Mouse (Mus musculus) urinary bladder, adult 2 months (tissue): Measurements from ENCODE around the gene Foxm1. TPM values are rescaled to one million over a fixed set of nuclear protein-coding genes. Genes with fewer than 3 reads are reported as not detected.
"Not testable (repeated sequence)": the region's sequence is repeated elsewhere in the genome, so short reads cannot be mapped to it uniquely, and the experiment has no call there.

Experiments used
- DNase-seq: peaks from one replicate; pipeline ENCODE4 v3.0.0; 2022; ENCODE audit warnings: low spot score
- polyA plus RNA-seq: library from polyadenylated mRNA; depleted of rRNA; stranded (reverse); fragments of >200 nt; gene quantifications from 2 replicates; pipeline ENCODE4 v1.2.3, GENCODE M21; 2012

The Foxm1 gene
- polyA plus RNA-seq, 1 experiment: 4.7 TPM

DNA sequence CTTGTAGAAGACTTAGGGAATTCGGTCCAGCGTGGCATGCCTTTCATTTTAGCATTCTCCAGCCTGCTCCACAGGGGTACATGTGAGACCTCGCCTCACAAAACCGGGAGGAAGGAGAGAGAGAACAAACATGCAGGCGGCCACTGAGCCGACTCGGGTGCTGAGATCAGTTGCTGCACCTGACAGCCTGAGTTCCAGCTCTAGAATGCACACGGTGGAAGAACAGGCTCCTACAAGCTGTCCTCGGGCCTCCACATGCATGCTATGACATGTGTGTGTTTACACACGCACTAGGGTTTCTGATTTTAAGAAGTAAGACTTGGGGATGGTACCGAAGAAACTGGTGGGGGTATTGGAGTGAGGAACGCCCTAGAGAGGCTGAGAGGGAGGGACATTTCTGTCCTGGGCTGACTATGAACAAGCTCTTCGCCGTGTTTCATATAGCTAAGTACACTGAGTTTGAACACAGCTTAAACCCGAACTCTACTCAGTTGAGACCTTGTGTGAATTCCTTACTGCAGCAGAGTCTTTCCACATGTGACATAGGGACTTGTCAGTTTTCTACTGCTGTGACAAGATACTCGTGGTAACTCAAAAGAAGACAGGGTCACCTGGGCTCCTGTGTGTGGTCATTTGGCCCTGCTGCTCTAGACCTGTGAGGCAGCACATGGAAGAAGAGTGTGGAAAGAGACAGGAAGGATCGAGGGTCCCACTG is 13.8 kb downstream of the Foxm1 start:
- no peak for DNase-seq

DNA sequence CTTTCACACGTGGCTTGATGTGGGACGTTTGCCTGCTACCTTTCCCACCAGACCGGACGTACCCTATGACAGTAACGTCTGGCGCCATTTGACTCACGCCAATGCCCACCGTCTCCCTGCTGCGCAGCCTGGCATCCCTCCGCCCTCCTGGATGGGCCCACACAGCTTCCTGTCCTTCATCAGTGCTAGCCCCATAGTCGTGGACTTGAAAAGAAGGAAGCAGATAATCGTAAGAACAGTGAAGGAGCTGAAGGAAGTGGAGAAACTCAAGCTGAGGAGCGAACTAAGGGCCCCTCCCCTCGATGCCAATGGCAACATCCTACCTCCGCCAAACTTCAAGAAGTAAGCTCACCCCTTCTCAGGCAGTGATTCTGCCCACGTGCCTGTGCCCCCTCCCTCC is 16.9 kb downstream of the Foxm1 start:
- no peak for DNase-seq

DNA sequence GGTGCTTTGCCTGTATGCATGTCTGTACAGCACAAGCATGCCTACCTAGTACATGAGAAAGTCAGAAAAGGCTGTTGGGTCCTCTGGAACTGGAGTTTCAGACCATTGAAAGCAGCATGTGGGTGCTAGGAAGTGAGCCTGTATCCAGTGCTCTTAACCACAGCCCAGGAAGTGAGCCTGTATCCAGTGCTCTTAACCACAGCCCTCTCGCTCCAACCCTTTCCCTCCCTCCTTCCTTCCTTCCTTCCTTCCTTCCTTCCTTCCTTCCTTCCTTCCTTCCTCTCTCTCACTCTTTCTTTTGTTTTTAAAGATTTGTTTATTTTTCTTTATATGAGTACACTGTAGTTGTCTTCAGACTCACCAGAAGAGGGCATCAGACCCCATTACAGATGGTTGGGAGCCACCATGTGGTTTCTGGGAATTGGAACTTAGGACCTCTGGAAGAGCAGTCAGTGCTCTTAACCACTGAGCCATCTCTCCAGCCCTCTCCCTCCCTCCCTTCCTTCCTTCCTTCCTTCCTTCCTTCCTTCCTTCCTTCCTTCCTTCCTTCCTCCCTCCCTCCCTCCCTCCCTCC is 17.9 kb downstream of the Foxm1 start:
- not testable (repeated sequence) for DNase-seq

DNA sequence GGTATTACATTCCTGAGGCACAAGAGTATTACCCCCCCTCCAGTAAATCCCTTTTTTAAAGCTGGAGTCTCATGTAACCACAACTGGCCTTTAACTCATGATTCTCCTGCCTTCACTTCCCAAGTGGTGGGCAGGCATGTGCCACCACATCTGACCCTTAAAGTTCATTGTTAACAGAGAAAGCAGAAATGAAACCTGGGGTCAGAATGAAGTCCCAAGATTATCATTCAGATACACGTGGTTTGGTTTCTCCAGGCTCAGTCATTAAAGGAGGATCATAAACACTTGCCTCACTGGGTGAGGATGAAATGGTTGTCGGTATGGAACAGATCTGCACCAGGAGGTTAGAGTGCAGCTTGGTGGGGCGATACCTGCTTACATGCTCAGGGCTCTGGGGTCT is 18.5 kb downstream of the Foxm1 start:
- no peak for DNase-seq

DNA sequence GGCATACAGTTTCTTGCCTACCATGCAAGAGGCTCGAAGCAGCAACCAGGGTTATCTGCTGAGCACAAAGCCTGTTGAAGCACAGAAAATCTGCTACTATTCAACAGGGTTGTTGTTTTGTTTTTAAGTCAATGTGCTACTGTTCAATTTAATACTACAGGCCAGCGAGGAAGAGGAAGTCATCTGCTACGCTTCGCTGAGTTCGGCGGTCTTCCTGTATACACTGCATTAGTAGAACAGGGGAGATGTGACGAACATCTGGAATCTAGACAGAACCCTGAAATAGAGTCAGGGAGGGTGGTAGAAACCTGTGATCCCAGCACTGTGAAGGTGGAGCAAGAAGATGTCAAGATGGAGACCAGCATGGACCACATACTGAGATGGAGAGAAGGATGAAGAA is 21.0 kb downstream of the Foxm1 start:
- no peak for DNase-seq

DNA sequence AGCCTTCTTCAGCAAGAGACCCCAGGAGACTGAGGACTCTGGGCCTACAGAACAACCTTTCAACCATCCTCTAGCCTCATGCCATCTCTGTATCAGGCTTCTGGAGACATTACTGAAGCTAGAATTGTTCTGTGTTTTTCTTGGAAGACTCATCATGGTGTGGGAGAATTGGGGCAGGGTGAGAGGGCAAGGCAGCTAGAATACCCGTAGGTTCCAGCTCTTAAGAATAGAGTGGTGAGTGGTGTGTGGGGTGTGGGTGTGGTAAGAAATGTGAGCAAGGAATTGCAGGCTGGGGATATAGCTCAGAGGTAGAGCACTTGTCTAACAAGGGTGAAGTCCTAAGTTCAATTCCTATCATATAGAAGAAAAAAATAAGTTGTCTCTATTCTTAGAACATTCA is 22.3 kb downstream of the Foxm1 start:
- DNase-seq: no peak

DNA sequence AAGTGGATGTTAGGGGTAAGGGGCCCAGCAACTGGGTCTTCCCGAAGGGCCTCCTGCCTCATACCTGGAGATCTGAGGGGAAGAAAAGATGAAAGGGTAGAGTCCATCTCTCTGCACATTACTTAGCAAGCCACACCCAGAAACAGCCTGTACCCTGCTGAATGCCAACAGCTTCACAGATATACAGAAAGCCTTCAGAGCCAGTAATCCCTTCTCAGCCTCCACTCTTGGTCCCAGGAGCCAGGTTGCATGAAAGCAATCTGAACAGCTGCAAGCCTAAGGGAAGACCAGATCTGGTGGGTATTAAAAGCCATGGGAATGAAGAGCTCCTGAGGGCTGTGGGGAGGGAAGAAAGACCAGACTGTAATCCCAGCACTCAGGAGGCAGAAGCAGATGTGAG is 26.4 kb downstream of the Foxm1 start:
- no peak for DNase-seq

DNA sequence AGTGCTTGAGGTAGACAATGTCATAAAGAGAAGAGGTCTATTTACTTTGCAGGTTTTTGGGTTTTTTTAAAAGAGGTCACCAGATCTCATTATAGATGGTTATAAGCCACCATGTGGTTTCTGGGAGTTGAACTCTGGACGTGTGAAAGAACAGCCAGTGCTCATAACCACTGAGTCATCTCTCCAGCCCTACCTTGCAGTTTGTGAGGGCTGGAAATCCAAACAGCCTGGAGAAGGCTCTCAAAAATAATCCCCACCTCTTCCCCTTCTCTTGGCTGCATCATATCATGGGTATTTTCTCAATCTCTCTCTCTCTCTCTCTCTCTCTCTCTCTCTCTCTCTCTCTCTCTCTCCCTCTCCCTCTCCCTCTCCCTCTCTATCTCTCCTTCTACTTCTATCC is 27.9 kb downstream of the Foxm1 start:
- no peak for DNase-seq

DNA sequence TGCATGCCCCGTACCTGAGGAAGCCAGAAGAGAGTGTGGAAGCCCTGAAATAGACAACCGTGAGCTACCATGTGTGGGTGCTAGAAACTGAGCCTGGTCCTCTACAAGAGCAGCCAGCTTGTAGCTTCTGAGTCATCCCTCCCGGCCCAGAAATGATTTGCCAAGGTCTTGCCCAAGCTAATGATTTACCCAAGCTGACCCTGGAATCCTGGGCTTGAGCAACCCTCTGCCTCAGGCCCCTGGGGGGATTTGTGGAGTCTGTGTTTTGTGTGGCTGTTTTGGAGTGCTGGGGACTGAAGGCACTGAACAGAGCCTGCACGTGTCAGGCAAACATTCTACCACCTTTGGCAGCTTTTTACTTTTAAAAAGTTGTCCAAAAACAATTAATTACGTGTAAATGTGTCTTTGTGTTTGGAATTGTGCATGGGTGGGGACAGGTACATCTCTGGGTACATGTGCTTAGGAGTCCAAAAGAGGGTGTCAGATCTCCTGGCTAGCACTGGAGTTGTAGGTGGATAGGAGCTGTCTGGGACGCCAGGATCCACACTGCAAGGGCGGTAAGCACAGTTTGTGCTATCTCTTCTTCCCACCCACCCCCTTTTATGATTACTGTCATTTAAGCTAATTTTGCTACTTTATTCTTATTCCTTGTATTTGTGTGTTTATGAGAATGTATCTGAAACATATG is 35.0 kb downstream of the Foxm1 start:
- no peak for DNase-seq

DNA sequence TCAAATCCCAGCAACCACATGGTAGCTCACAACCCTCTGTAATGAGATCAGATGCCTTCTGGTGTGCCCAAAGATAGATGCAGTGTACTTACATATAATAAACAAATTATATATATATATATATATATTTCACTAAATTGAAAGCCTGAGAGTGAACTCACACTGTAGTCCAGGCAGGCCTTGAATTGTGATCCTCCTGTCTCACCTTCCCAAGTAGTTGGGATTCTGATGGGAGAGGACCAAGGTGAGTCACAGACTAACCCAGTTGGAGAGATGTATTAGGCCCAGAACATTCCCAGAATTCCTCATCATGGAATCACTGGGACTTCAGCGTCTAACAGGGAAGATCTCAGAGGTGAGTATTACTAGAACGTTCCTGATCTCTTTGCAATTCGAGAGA is 36.2 kb downstream of the Foxm1 start, which contains the start of gene Nrip2:
Gene Nrip2 (plus strand): TSS at position 301 of the 400 bp plus-strand sequence.
- no peak for DNase-seq

DNA sequence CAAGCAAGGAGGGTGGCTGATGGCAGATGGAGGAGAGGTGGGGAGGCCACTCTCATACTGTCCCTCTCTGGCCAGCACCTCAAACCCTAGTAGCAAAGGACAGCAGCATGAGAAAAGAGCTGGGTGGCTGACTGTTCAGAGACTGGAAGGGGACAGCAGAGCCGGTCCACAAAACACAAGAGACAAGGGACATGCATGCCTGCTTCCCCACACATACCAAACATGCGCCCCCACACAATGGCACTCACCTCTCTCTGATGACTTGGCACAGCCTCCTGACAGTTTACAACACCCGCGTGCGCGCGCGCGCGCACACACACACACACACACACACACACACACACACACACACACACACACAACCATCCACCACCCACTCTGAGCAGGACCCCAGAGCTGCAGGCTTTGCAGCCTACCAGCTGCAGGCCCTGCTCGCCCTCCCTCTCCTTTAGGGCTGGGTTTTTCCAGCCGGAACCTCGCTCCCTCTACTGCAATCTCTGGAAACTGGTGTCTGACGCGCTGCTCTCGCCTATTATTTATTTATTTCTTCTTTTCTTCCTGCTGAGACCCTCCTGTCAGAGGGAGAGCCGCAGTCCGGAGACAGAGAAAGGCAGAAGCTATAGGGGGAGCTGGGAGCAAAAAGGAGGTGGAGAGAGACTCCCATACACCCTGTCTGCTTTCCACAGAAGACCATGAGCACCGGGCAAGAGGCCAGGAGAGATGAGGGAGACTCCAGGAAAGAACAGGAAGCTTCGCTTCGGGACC is 36.8 kb downstream of the Foxm1 start:
- no peak for DNase-seq

DNA sequence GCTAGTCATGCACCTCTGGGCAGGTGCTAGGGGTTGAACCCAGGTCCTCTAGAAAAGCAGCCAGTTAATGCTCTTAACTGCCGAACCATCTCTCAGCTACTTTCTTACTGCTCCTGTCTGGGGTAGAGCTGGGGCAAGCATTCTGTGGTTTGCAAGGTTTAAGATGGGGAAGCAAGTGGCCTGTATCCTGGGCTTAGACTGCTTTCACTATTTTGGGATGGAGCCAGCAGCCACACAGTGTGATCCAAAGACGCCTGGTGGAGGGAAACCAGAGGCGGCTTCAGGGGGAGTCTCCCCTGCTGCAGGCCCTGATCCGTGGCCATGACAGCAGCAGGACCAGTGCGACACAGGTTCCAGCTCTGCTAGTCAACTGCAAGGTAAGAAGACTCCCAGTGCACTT is 41.9 kb downstream of the Foxm1 start:
- DNase-seq: no peak

DNA sequence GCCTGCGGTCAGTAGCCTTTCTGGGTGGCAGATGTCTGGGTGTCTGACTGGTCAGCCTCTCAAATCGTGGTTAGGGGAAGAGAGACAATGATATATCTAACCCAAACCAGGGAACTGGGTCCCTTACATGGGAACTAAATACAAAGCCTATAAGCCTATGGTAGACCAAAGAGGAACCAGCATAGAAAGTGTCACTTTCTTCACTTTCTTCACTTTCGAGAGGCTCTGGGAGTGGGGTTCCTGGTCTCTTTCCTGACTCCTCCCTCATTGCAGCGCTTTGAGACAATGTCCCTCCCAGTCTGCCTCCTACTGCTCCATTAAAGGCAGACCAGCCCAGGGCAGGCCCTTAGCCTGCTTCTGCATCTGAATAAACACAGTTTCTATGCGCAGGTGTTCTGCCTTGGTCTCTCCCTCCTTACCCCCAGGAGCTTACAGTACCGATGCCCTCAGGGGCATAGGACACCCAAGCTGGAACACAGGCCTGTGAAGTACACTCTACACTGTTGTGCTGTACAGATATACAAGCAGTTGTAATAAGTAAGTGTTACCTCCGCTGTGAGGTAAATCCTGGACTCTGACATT is 45.9 kb downstream of the Foxm1 start:
- DNase-seq: no peak

DNA sequence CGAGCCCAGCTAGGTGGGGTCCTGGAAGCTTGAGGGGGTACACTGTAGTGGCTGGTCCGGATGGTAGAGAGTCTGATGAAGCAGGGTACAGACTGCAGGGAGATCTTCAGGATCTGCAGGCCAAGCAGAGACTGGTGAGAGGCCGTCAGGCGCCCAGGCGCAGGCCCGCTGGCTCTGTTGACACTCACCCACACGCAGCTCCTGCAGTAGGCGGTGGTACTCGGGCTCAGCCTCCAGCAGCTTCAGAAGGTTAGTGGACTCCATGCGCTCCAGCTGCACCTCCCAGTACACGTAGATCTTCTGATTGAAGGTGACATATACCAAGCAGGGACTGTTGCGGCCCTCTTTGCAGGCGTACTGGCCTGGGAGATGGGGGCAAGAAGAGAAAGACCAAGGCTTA is 47.5 kb downstream of the Foxm1 start:
- DNase-seq: no peak

DNA sequence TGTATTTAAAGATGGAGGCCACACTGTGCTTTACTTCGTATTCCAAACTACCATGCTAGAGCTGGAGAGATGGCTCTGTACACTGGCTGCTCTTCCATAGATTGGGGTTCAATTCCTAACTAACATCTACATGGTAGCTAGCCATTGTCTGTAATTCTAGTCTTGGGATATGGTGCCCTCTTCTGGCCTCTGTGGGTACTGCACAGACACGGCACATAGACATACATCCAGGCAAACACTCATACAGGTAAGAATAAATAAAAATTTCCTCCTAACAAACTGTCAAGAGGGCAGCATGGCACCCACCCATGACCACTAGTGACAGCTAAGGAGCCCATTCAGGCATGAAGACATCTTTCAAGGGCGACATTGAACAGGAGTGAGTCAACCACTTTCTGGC is 48.3 kb downstream of the Foxm1 start:
- peak; percentile 70 for DNase-seq

DNA sequence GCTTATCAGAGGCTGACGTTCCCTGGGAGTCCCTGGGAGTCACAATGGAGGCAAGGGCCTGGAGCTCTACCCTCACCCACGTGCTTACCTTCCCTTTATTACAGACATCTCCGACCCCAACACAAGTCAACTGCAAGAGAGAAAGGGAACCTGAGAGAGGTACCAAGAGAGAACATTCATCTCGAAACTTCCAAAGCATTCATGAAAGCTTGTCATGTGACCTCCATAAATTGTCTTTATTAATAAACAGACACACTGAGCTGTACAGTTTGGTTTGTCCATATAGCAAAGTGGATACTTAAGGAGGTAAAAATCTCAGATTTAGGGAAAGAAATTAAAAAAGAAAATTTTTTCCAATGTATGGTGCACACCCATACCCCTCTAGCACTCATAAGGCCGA is 53.4 kb downstream of the Foxm1 start:
- no peak for DNase-seq

DNA sequence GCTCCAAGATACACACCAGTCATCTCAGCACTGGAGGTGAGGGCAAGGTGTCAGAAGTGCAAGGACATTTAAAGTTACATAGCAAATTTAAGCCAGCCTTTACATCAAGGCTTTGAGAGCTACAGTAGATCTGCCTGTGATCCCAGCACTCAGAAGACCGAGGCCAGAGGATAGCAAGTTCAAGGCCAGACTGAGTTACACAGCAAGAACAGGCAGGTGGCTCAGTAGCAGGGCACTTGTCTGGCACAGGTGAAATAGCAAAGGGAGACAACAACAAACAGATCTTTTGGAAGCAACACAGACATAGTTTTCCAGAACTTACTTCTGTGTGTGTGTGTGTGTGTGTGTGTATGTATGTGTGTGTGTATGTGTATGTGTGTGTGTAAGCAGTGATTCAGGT is 55.3 kb downstream of the Foxm1 start:
- no peak for DNase-seq

DNA sequence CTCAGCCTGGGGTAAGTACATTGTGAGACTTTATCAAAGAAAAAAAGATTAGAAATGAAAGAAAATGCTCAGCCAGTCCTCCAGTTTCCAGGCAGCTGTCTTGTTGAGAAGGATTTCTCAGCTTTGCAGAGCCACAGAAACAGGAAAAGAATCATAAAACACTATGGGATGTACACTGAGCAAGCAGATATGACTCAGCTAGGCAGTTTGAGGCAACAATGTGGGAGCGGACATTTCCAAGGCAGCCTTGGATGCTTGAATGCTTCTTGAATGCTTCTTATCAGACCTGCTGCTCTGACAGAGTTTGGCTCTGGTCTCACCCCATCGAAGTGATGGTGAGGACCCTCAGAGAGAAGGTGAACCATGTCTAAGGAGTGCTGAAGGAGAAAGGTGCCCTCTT is 58.3 kb downstream of the Foxm1 start:
- DNase-seq: no peak

DNA sequence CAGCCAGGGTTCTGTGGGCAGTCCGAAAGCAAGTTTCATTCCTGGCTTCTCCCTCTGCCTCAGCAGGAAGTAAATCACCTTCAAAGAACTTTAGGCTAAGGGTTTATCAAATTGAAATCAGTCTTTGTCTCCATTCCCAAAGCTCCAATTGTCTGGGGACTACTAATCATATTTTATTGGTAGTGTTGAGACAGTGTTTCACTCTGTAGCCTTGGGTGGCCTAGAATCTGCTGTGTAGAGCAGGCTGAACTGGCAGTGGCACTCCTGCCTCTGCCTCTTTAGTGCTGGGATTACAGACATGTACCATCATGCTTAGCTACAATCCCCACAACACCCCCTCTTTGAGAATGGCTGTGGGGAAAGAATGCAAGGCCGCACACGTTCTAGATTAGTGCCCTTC is 58.7 kb downstream of the Foxm1 start:
- DNase-seq: no peak

DNA sequence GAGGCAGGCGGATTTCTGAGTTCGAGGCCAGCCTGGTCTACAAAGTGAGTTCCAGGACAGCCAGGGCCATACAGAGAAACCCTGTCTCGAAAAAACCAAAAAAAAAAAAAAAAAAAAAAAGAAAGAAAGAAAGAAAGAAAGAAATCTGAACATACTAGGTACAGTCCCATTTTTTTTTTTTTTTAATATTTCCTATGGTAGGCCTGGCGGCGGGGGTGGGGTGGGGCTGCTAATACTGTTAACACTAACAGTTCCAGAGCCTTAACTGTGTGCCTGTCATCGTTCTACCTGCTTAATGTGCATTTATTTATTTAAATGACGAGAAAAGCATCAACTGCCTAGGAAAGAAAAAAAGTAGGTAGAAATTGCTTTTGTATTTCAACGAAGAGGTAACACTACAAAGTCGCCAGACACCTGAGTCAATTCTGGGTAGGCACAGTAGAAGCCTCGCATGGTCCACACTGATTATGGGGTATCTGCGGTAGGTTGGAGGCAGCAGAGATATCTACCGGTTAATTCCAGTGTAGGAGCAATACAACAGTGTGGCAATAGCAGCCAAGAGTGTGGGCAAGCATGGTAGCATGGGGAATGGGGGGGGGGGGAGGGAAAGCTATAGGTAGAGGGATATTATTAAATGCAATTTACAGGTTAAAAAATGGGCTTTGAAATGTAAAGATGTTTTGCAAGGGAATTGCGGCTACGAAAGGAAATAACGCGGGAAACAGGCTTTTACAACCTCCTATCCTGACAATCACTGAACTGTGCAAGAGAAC is 60.9 kb downstream of the Foxm1 start:
- no peak for DNase-seq

DNA sequence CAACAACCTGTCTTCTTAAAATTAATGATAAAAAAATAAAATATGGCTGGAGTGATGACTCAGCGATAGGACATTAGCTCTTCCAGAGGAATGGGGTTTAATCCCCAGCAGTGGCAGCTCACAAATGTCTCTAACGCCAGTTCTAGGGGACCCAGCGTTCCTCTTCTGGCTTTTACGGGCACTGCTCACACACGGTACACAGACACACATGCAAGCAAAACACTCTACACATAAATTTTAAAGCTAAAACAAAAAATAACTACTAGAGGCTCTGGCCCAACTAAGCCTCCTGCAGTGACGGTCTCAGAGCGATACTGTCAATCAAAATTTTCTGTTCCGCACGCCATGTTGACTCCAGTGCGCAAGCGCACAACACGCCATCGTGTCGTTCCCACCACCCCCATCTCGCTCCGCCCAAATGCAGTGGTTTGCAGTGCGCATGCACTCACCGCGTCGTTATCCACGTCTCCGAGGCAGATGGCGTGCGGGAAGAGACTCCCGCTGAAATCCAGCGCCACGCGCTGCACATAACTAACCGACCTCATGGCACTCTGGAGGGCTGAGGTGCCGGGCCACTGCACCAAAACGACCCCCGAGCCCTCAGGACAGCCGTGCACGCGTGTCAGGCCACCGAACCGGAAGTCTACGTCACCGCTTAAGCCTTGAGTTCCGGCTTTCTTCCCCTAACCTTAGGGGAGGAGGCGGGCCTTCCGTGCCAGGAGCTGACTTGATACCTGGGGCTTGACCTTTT is 61.7 kb downstream of the Foxm1 start, which contains the start of gene Itfg2:
Gene Itfg2 (minus strand): TSS at position 663 of the 751 bp plus-strand sequence.
- DNase-seq: peak; percentile 93
